Mouse (Mus musculus): ENCODE measurements around the gene Utp3. TPM values are rescaled to one million over a fixed set of nuclear protein-coding genes. Genes with fewer than 3 reads are reported as not detected.

Utp3 gene
- polyA plus RNA-seq, 1 experiment from 2014 or later, result 76.3 TPM

- H3K36me3 ChIP-seq, result no peaks in the 10 kb centered on the region
- peaks cover 13% of the 10 kb centered on the region for H3K4me1 ChIP-seq
- no peaks in the 10 kb centered on the region for H3K27me3 ChIP-seq
- WGBS, result 76% methylated on average over 10 of the region's 10 CpGs
- no peak for ATAC-seq (ENCODE audit: low FRiP score, low read depth)
- H3K4me3 ChIP-seq, result no peak overlapping the region
- no peak overlapping the region for H3K27ac ChIP-seq
- no peaks in the 10 kb centered on the region for H3K9me3 ChIP-seq
- H3K9ac ChIP-seq, result no peak overlapping the region
- no peak overlapping the region for H3K4me2 ChIP-seq (replicated peaks)
Measured at GRCm38 (mm10) chr5:88580681-88581080, 26.4 kb downstream of the Utp3 start.

- no peak overlapping the region for H3K4me2 ChIP-seq (replicated peaks)
- peaks cover 13% of the 10 kb centered on the region for H3K4me1 ChIP-seq
- no peak for ATAC-seq (ENCODE audit: low FRiP score, low read depth)
- H3K36me3 ChIP-seq, result no peaks in the 10 kb centered on the region
- H3K27ac ChIP-seq, result no peak overlapping the region
- no peaks in the 10 kb centered on the region for H3K9me3 ChIP-seq
- H3K27me3 ChIP-seq, result no peaks in the 10 kb centered on the region
- 91% methylated on average over 6 of the region's 6 CpGs for WGBS
- no peak overlapping the region for H3K9ac ChIP-seq
- no peak overlapping the region for H3K4me3 ChIP-seq
Measured at GRCm38 (mm10) chr5:88581343-88581742, 27.1 kb downstream of the Utp3 start.

- Histone ChIP-seq H3K9ac (no peak overlapping the region), H3K27ac (no peak overlapping the region), H3K4me3 (no peak overlapping the region), H3K4me1 (peaks cover 30% of the 10 kb centered on the region), H3K9me3 (no peaks in the 10 kb centered on the region), H3K4me2 (replicated peaks) (0 out of 2 replicates have a peak overlapping the region, but pooled peaks have one; percentile 23), H3K27me3 (no peaks in the 10 kb centered on the region), H3K36me3 (no peaks in the 10 kb centered on the region)
- ATAC-seq (ENCODE audit: low FRiP score, low read depth), result peak; percentile 20
- 70% methylated on average over 9 of the region's 9 CpGs for WGBS
Measured at GRCm38 (mm10) chr5:88583271-88584031, 29.2 kb downstream of the Utp3 start.

GRCm38 (mm10) chr5:88584061-88584460 lies 29.8 kb downstream of the Utp3 start:
- Histone ChIP-seq H3K4me2 (replicated peaks) (peak overlapping the region; percentile 23; the same call in 1 of the 2 replicates), H3K27me3 (no peaks in the 10 kb centered on the region), H3K27ac (no peak overlapping the region), H3K9ac (no peak overlapping the region), H3K36me3 (no peaks in the 10 kb centered on the region), H3K4me3 (no peak overlapping the region), H3K4me1 (peaks cover 30% of the 10 kb centered on the region), H3K9me3 (no peaks in the 10 kb centered on the region)
- ATAC-seq (ENCODE audit: low FRiP score, low read depth), result no peak
- 78% methylated on average over 9 of the region's 9 CpGs for WGBS

- Histone ChIP-seq H3K9me3 (no peaks in the 10 kb centered on the region), H3K27ac (no peak overlapping the region), H3K4me3 (no peak overlapping the region), H3K4me2 (replicated peaks) (no peak overlapping the region), H3K4me1 (peaks cover 30% of the 10 kb centered on the region), H3K27me3 (no peaks in the 10 kb centered on the region), H3K36me3 (no peaks in the 10 kb centered on the region), H3K9ac (no peak overlapping the region)
- 69% methylated on average over 7 of the region's 7 CpGs for WGBS
- ATAC-seq (ENCODE audit: low FRiP score, low read depth), result no peak
Measured at GRCm38 (mm10) chr5:88586407-88587174, 32.3 kb downstream of the Utp3 start.

- H3K4me2 ChIP-seq (replicated peaks), result peak overlapping the region; percentile 31; the same call in 1 of the 2 replicates
- WGBS, result 42% methylated on average over 13 of the region's 13 CpGs
- ATAC-seq (ENCODE audit: low FRiP score, low read depth), result peak; percentile 55; the same call in 1 of the 2 replicates
- H3K4me3 ChIP-seq, result no peak overlapping the region
- H3K9me3 ChIP-seq, result no peaks in the 10 kb centered on the region
- no peak overlapping the region for H3K27ac ChIP-seq
- no peaks in the 10 kb centered on the region for H3K27me3 ChIP-seq
- peak overlapping the region; percentile 19; the same call in 1 of the 2 replicates for H3K9ac ChIP-seq
- H3K4me1 ChIP-seq, result peaks cover 30% of the 10 kb centered on the region
- H3K36me3 ChIP-seq, result no peaks in the 10 kb centered on the region
Measured at GRCm38 (mm10) chr5:88587211-88587934, 33.1 kb downstream of the Utp3 start.

GRCm38 (mm10) chr5:88588481-88588880 lies 34.2 kb downstream of the Utp3 start:
- Histone ChIP-seq H3K27ac (no peak overlapping the region), H3K9me3 (no peaks in the 10 kb centered on the region), H3K4me1 (peaks cover 30% of the 10 kb centered on the region), H3K9ac (no peak overlapping the region), H3K4me2 (replicated peaks) (no peak overlapping the region), H3K27me3 (no peaks in the 10 kb centered on the region), H3K36me3 (no peaks in the 10 kb centered on the region), H3K4me3 (no peak overlapping the region)
- WGBS, result 81% methylated on average over 5 of the region's 5 CpGs
- no peak for ATAC-seq (ENCODE audit: low FRiP score, low read depth)

GRCm38 (mm10) chr5:88593421-88594172 lies 39.3 kb downstream of the Utp3 start:
- WGBS, result 83% methylated on average over 13 of the region's 13 CpGs
- Histone ChIP-seq H3K4me2 (replicated peaks) (no peak overlapping the region), H3K36me3 (no peaks in the 10 kb centered on the region), H3K27me3 (no peaks in the 10 kb centered on the region), H3K27ac (no peak overlapping the region), H3K4me1 (no peaks in the 10 kb centered on the region), H3K9ac (no peak overlapping the region), H3K4me3 (no peak overlapping the region), H3K9me3 (no peaks in the 10 kb centered on the region)
- ATAC-seq (ENCODE audit: low FRiP score, low read depth), result no peak

GRCm38 (mm10) chr5:88594173-88594569 lies 39.9 kb downstream of the Utp3 start:
- 87% methylated on average over 7 of the region's 7 CpGs for WGBS
- H3K9me3 ChIP-seq, result no peaks in the 10 kb centered on the region
- no peaks in the 10 kb centered on the region for H3K36me3 ChIP-seq
- no peaks in the 10 kb centered on the region for H3K4me1 ChIP-seq
- H3K4me2 ChIP-seq (replicated peaks), result no peak overlapping the region
- H3K27me3 ChIP-seq, result no peaks in the 10 kb centered on the region
- H3K9ac ChIP-seq, result no peak overlapping the region
- H3K4me3 ChIP-seq, result no peak overlapping the region
- H3K27ac ChIP-seq, result no peak overlapping the region
- no peak for ATAC-seq (ENCODE audit: low FRiP score, low read depth)

- WGBS, result 65% methylated on average over 5 of the region's 5 CpGs
- Histone ChIP-seq H3K4me1 (0 out of 2 replicates have a peak, but pooled peaks cover 2% of the 10 kb centered on the region), H3K36me3 (no peaks in the 10 kb centered on the region), H3K4me2 (replicated peaks) (no peak overlapping the region), H3K4me3 (no peak overlapping the region), H3K9me3 (no peaks in the 10 kb centered on the region), H3K27ac (no peak overlapping the region), H3K27me3 (no peaks in the 10 kb centered on the region), H3K9ac (no peak overlapping the region)
- no peak for ATAC-seq (ENCODE audit: low FRiP score, low read depth)
Measured at GRCm38 (mm10) chr5:88595537-88596455, 41.5 kb downstream of the Utp3 start.

GRCm38 (mm10) chr5:88598961-88599360 lies 44.7 kb downstream of the Utp3 start:
- H3K27ac ChIP-seq, result no peak overlapping the region
- ATAC-seq (ENCODE audit: low FRiP score, low read depth), result no peak
- no peaks in the 10 kb centered on the region for H3K27me3 ChIP-seq
- no peaks in the 10 kb centered on the region for H3K36me3 ChIP-seq
- no peaks in the 10 kb centered on the region for H3K9me3 ChIP-seq
- 89% methylated on average over 6 of the region's 6 CpGs for WGBS
- no peak overlapping the region for H3K9ac ChIP-seq
- no peak overlapping the region for H3K4me2 ChIP-seq (replicated peaks)
- 0 out of 2 replicates have a peak, but pooled peaks cover 2% of the 10 kb centered on the region for H3K4me1 ChIP-seq
- no peak overlapping the region for H3K4me3 ChIP-seq

All from limb, embryonic 13.5 days (tissue).